Mouse (Mus musculus): ENCODE data around the gene Lman1l.

DNA sequence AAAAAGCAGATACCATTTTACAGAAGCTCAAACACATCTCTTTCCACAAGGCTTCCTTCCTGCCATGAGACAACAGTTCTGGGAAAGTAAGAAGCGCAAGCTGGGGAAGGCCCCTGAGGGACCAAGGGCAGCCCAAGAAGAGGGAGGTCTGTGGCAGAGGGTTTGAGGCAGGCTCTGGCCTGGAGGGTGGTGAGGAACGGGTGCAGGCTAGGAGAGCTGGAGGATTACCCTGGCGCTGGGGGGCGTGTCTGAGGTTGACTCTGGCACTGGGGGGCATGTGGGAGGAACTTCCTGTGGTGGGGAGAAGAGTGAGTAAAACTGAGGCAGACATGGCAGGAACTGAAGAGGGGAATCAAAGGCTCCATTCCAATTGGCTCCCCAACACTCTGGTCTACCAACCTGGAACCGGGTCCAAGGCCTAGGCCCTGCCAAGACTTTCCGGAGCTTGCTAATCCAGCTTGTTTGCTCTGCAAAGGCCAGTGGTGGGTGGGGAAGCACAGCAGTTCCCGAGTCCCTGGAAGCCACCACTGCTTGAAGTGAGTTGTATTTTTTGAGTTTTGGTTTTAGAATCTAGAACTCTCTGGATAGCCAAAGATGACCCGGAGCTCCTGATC is 2.9 kb downstream of the Lman1l start:
- TF ChIP-seq POLR2A (IDR thresholded peaks at IDR 0.05; ENCODE audit: borderline replicate concordance, extremely low read depth, low read depth, low read length), result no peak
- no peak for TF ChIP-seq CTCF (IDR thresholded peaks at IDR 0.05; ENCODE audit: insufficient read depth, low read length)
